Mouse (Mus musculus) testis, adult 2 months (tissue): ENCODE measurements around the gene Sos1.

Source experiments
- CTCF ChIP-seq: fragments of 200-500 bp; IDR thresholded peaks from 2 replicates; pipeline ENCODE4 v1.5.1; 2012; ENCODE audit warnings: low read depth, mild to moderate bottlenecking, inconsistent platforms, low read length, moderate library complexity; ENCODE audit not compliant: control insufficient read depth, insufficient read depth, insufficient replicate concordance
- POLR2A ChIP-seq: fragments of 200-500 bp; IDR thresholded peaks from 2 replicates; pipeline ENCODE4 v1.6.1; 2012; ENCODE audit warnings: low read depth, mild to moderate bottlenecking, inconsistent platforms, low read length, moderate library complexity; ENCODE audit not compliant: control insufficient read depth

DNA sequence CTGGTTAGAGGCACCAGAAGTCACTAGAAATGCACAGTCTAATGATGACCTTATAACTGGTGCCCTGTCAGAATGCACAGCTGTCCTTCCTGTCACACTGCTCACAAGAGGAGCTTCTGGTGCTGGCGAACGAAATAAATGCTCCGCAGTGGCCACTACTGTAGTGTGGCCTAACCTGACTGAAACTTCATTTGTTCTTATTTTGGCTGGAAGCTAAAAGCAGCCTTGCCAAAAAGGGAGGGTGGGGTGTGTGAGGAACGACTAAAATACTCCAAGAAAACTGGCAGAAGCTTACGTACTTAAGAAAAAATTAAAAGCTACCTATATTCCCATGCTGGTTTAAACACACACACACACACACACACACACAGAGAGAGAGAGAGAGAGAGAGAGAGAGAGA lies 53.4 kb downstream of the Sos1 start:
- TF ChIP-seq POLR2A, result no peak
- no peak for TF ChIP-seq CTCF
